Mouse (Mus musculus) myocyte (in vitro differentiated cells): Measurements from ENCODE around the gene Rabl3.

Experiments used
- CEBPB ChIP-seq: IDR thresholded peaks from 2 replicates; pipeline ENCODE4 v1.6.1; 2011; ENCODE audit warnings: mild to moderate bottlenecking, moderate library complexity; ENCODE audit not compliant: poor library complexity, insufficient read depth, severe bottlenecking
- MAX ChIP-seq: IDR thresholded peaks from one replicate; pipeline ENCODE4 v1.6.1; 2011; ENCODE audit warnings: low read depth, mild to moderate bottlenecking, control low read depth
- MYOG ChIP-seq, 3 experiments: IDR thresholded peaks; one replicate each; pipeline ENCODE4 v1.6.1; 2011; ENCODE audit warnings: control low read depth in 2 of 3, low read depth in 2 of 3, mild to moderate bottlenecking in 2 of 3; ENCODE audit not compliant: insufficient read length in 2 of 3, control insufficient read depth in 1 of 3, insufficient read depth in 1 of 3
- POLR2A ChIP-seq: IDR thresholded peaks from one replicate; pipeline ENCODE4 v1.6.1; 2011; ENCODE audit warnings: low read depth, mild to moderate bottlenecking, control low read depth, moderate library complexity; ENCODE audit not compliant: insufficient read length
- REST ChIP-seq: IDR thresholded peaks from one replicate; pipeline ENCODE4 v1.6.1; 2011; ENCODE audit warnings: mild to moderate bottlenecking, control low read depth, moderate library complexity; ENCODE audit not compliant: insufficient read depth, insufficient read length
- SRF ChIP-seq: IDR thresholded peaks from one replicate; pipeline ENCODE4 v1.6.1; 2011; ENCODE audit warnings: low read depth; ENCODE audit not compliant: control insufficient read depth, insufficient read length
- TCF3 ChIP-seq: IDR thresholded peaks from one replicate; pipeline ENCODE4 v1.6.1; 2011; ENCODE audit warnings: low read depth, control low read depth; ENCODE audit not compliant: insufficient read length
- USF1 ChIP-seq: IDR thresholded peaks from one replicate; pipeline ENCODE4 v1.6.1; 2011; ENCODE audit warnings: low read depth, mild to moderate bottlenecking, control low read depth, moderate library complexity

DNA sequence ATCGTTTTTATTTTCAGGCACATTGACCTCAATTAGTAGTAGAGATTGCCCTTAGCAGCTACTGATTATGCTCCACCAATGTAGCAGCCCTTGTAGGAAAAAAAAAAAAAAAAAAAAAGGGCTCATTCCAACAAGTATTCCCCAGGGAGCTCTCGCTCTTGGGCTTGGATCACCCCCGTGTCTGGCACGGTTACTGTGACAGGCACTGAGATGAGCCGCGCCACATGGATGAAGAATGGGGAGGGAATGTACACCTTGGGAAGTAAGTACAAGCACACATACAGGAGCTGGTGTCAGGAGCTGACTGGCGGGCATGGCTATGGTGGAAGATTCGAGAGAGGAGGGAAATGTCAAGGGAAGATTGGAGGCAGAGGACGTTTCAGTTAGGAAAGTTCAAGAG lies 41.1 kb upstream of the Rabl3 start:
- TF ChIP-seq REST = no peak
- no peak for TF ChIP-seq POLR2A
- no peak for TF ChIP-seq TCF3
- no peak for TF ChIP-seq USF1
- no peak for TF ChIP-seq MYOG (IDR thresholded peaks at IDR 0.05; ENCODE audit: control insufficient read depth in 1 of 3, insufficient read depth in 1 of 3, insufficient read length in 2 of 3, low read depth in 2 of 3)
- no peak for TF ChIP-seq CEBPB
- TF ChIP-seq MAX = no peak
- TF ChIP-seq SRF = no peak
